Mouse (Mus musculus) cerebral cortex, adult 2 months (tissue): ENCODE measurements around the gene Gm49378.

Experiments used
- WGBS: fragments of 180-500 bp; shearing (Covaris S2); methylation state at CpG from one replicate; pipeline ENCODE4 v1.1.7; 2018; 5-methylcytosine and 5-hydroxymethylcytosine counted together

The Gm49378 gene

GRCm38 (mm10) chr14:55637795-55638194 lies at the start of gene Gm49378:
TSS of gene Gm49378 (minus strand) at chr14:55637895.
- WGBS = 92% methylated on average over 9 of the region's 9 CpGs

GRCm38 (mm10) chr14:55682118-55682493 lies 44.4 kb upstream of the Gm49378 start:
- WGBS = 5% methylated on average over 3 of the region's 3 CpGs

- WGBS = under 1% methylated on average over 66 of the region's 66 CpGs
Measured at GRCm38 (mm10) chr14:55681160-55682117, 43.7 kb upstream of the Gm49378 start, which contains the start of gene Tinf2. TSS of gene Tinf2 (minus strand) at chr14:55681820.

- 77% methylated on average over 4 of the region's 4 CpGs for WGBS
Measured at GRCm38 (mm10) chr14:55677615-55678014, 39.9 kb upstream of the Gm49378 start.

- 75% methylated on average over 7 of the region's 7 CpGs for WGBS
Measured at GRCm38 (mm10) chr14:55672741-55673060, 35.0 kb upstream of the Gm49378 start.

- 1% methylated on average over 38 of the region's 38 CpGs for WGBS
Measured at GRCm38 (mm10) chr14:55671833-55672740, 34.4 kb upstream of the Gm49378 start, which contains the start of the genes Gmpr2 and Nedd8. TSS of gene Gmpr2 (plus strand) at chr14:55671941. TSS of gene Nedd8 (minus strand) at chr14:55672124.

- WGBS = under 1% methylated on average over 12 of the region's 12 CpGs
Measured at GRCm38 (mm10) chr14:55671486-55671832, 33.8 kb upstream of the Gm49378 start.

- WGBS = 33% methylated on average over 2 of the region's 2 CpGs
Measured at GRCm38 (mm10) chr14:55660636-55661035, 22.9 kb upstream of the Gm49378 start.

GRCm38 (mm10) chr14:55659960-55660573 lies 22.4 kb upstream of the Gm49378 start, which contains the start of gene Mdp1:
TSS of gene Mdp1 (minus strand) at chr14:55660508.
- under 1% methylated on average over 39 of the region's 39 CpGs for WGBS

GRCm38 (mm10) chr14:55658011-55658410 lies 20.3 kb upstream of the Gm49378 start:
- 93% methylated on average over 5 of the region's 5 CpGs for WGBS

GRCm38 (mm10) chr14:55656935-55657334 lies 19.2 kb upstream of the Gm49378 start:
- 90% methylated on average over 3 of the region's 3 CpGs for WGBS

- WGBS = 95% methylated on average over 7 of the region's 7 CpGs
Measured at GRCm38 (mm10) chr14:55651528-55651927, 13.8 kb upstream of the Gm49378 start.

GRCm38 (mm10) chr14:55649884-55650283 lies 12.2 kb upstream of the Gm49378 start, which contains the start of gene Tssk4:
TSS of gene Tssk4 (plus strand) at chr14:55650184.
- 95% methylated on average over 2 of the region's 2 CpGs for WGBS

- 17% methylated on average over 17 of the region's 17 CpGs for WGBS
Measured at GRCm38 (mm10) chr14:55644261-55644888, 6.7 kb upstream of the Gm49378 start.

GRCm38 (mm10) chr14:55643060-55643907 lies 5.6 kb upstream of the Gm49378 start, which contains the start of gene Tm9sf1:
TSS of gene Tm9sf1 (minus strand) at chr14:55643806.
- WGBS = under 1% methylated on average over 89 of the region's 89 CpGs

GRCm38 (mm10) chr14:55642679-55643059 lies 5.0 kb upstream of the Gm49378 start:
- WGBS = 18% methylated on average over 8 of the region's 8 CpGs

GRCm38 (mm10) chr14:55641291-55641690 lies 3.6 kb upstream of the Gm49378 start:
- 95% methylated on average over 13 of the region's 13 CpGs for WGBS

GRCm38 (mm10) chr14:55640816-55641215 lies 3.1 kb upstream of the Gm49378 start:
- 95% methylated on average over 14 of the region's 14 CpGs for WGBS

GRCm38 (mm10) chr14:55635523-55636007 lies 2.1 kb downstream of the Gm49378 start, which contains the start of gene Ipo4:
TSS of gene Ipo4 (minus strand) at chr14:55635957.
- under 1% methylated on average over 33 of the region's 33 CpGs for WGBS
